Mouse (Mus musculus): ENCODE data around the gene Acbd6. TPM values are rescaled to one million over a fixed set of nuclear protein-coding genes. Genes with fewer than 3 reads are reported as not detected.

Gene Acbd6
- total RNA-seq, 2 experiments from 2014 or later, result 50.0 to 54.9 TPM

DNA sequence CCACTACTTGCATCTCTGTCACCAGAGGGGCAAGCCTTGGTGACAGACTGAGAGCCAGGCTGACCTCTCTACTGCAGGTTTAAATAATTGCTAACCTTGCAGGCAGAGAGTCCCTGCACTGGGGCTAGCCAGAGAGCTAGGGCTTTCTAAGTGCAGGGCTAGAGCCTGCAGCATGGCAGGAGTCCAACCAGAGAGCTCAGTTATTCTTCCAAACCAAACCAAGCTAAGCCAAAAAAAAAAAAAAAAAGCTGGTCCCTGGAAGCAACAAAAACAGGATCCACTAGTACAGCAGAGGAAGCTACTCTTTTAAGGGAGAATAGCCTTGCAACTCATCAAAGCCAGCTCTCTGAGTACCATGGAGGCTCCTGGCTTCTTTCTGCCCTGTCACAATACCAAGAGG is 143.0 kb downstream of the Acbd6 start:
- peak; percentile 26 for DNase-seq
- intact Hi-C loops (cut with DNase I; ENCODE audit: low total_unique reads), result no loop called here

DNA sequence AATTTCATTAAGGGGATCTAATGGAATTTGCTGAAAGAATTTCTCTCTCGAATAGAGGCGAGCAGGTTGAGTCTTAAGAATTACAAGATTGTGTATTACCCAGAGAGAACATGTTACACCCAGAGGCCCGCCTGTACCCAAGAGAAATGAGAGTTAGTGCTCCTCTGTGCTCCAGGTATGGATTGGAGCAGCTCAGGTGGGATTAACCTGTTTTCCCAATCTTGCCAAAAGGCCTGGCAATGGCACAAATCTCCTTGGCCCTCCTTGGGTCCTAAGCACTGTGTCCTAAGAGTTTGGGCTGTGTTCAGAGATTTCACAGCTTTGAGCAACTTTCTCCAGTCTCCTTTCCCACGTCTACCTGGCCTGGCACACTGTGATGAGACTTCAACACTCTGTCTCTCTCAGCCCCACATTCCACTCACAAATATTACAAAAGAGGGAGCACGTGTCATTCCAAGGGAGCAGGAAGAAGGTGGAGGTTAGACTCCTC is 145.3 kb downstream of the Acbd6 start:
- intact Hi-C loops (cut with DNase I; ENCODE audit: low total_unique reads), result no loop called here
- DNase-seq, result no peak

- intact Hi-C loops (cut with DNase I; ENCODE audit: low total_unique reads), result no loop called here
- no peak for DNase-seq
Observed at GRCm38 (mm10) chr1:155704182-155704581, 146.3 kb downstream of the Acbd6 start.

DNA sequence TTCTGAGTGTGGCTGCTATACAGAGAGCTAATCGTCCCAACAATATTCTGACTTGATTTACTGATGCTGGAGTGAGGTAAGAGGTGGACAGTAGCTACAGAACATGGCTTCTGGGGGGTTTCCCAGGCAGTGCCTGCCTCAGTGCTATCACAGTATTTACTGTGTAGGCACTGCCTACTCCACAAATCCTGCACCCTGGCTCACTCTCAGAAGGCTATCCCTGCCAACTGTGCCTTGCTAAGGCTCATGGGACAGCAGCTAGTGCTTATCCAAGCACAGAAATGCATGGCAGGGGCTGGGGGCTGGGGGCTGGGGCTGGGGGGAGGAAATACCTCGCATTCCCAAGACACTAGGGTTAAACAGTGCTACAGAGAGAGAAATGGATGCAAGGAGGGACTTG is 155.4 kb downstream of the Acbd6 start:
- DNase-seq, result no peak
- intact Hi-C loops (cut with DNase I; ENCODE audit: low total_unique reads), result no loop called here

- intact Hi-C loops (cut with DNase I; ENCODE audit: low total_unique reads), result no loop called here
- no peak for DNase-seq
Observed at GRCm38 (mm10) chr1:155715366-155715765, 157.4 kb downstream of the Acbd6 start.

- intact Hi-C loops (cut with DNase I; ENCODE audit: low total_unique reads), result no loop called here
Observed at GRCm38 (mm10) chr1:155717301-155717700, 159.4 kb downstream of the Acbd6 start.

GRCm38 (mm10) chr1:155718851-155719250 is 160.9 kb downstream of the Acbd6 start:
- intact Hi-C loops (cut with DNase I; ENCODE audit: low total_unique reads), result no loop called here
- DNase-seq, result no peak

More at GRCm38 (mm10) chr1:155717301-155717700, 159.4 kb downstream of the Acbd6 start:
- no peak for DNase-seq

- no peak for DNase-seq
- intact Hi-C loops (cut with DNase I; ENCODE audit: low total_unique reads), result no loop called here
Observed at GRCm38 (mm10) chr1:155720006-155720405, 162.1 kb downstream of the Acbd6 start.

- intact Hi-C loops (cut with DNase I; ENCODE audit: low total_unique reads), result no loop called here
- DNase-seq, result no peak
Observed at GRCm38 (mm10) chr1:155721443-155721842, 163.5 kb downstream of the Acbd6 start.

DNA sequence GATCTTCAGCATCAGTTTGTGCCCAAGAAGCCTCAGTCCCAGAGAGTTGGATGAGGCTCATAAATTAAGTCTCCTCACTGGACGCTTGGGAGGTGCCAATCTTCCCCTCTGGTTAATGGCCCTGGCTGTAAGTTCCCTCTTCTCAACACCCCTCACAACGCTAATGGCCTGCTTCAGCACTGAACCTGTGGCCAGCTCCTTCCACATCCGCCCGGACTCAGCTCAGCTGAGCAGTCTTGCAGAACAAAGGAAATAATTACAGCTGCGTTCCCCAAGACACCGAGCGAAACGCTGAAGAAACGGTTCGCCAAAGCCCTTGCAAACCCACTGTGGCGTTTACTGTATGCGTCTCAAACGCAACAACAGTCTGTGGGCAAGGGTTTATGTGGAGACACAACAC is 164.3 kb downstream of the Acbd6 start:
- DNase-seq, result no peak

GRCm38 (mm10) chr1:155724301-155724700 is 166.4 kb downstream of the Acbd6 start:
- intact Hi-C loops (cut with DNase I; ENCODE audit: low total_unique reads), result no loop called here
- DNase-seq, result no peak

More for the DNA sequence above, 164.3 kb downstream of the Acbd6 start:
- intact Hi-C loops (cut with DNase I; ENCODE audit: low total_unique reads), result loop anchor here (2.0 kb wide), 1 partner anchor 145 kb away; no protein-coding TSS in a partner anchor

DNA sequence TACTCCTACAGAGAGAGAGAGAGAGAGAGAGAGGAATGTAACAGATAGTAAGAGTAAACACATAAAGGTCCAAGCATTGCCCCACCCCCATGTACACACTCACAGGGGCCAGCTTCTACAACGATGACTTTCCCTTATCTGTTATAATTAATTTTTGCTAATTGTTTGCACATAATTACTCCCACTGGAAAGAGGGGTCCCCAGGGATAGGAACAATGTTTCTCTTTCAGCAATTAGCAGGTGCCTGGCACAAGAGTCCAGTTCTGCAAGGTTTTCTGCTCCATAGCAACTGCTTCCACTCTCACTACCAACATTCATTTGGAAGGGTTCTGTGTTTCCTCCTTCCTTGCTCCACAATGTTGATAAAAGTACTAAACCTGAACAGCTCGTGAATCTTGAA is 168.0 kb downstream of the Acbd6 start:
- no peak for DNase-seq
- intact Hi-C loops (cut with DNase I; ENCODE audit: low total_unique reads), result no loop called here

DNA sequence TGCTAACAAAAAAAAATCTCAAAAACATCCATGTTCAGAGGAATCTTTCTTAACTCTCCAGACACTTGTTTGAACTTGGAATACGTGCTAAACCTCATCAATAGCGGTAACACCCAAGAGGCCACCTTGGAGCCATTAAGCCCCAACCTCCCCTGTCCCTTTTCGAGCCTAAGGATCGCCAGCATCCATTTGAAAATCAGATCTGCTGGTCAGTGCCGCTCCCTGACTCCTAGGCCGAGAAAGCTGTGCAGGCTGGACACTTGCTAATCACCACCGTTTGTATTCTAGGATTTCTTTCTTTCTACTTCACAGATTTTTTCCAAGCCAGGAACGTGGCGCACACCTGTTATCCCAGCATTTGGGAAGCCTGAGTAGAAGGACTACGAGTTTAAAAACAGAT is 169.9 kb downstream of the Acbd6 start:
- intact Hi-C loops (cut with DNase I; ENCODE audit: low total_unique reads), result no loop called here
- no peak for DNase-seq

- intact Hi-C loops (cut with DNase I; ENCODE audit: low total_unique reads), result no loop called here
- DNase-seq, result no peak
Observed at GRCm38 (mm10) chr1:155729113-155729795, 171.3 kb downstream of the Acbd6 start.

- DNase-seq, result no peak
- intact Hi-C loops (cut with DNase I; ENCODE audit: low total_unique reads), result no loop called here
Observed at GRCm38 (mm10) chr1:155731156-155731555, 173.2 kb downstream of the Acbd6 start.

- intact Hi-C loops (cut with DNase I; ENCODE audit: low total_unique reads), result no loop called here
- DNase-seq, result no peak
Observed at GRCm38 (mm10) chr1:155736096-155736825, 178.3 kb downstream of the Acbd6 start.

GRCm38 (mm10) chr1:155737017-155737808 is 179.3 kb downstream of the Acbd6 start:
- DNase-seq, result no peak

GRCm38 (mm10) chr1:155737809-155738383 is 180.0 kb downstream of the Acbd6 start:
- no peak for DNase-seq
- intact Hi-C loops (cut with DNase I; ENCODE audit: low total_unique reads), result no loop called here

More at GRCm38 (mm10) chr1:155737017-155737808, 179.3 kb downstream of the Acbd6 start:
- intact Hi-C loops (cut with DNase I; ENCODE audit: low total_unique reads), result no loop called here
